Mouse (Mus musculus): ENCODE results near the gene Chic1. TPM values are rescaled to one million over a fixed set of nuclear protein-coding genes. Genes with fewer than 3 reads are reported as not detected.
A peak's percentile ranks its signal among the peaks of the same experiment; 100 is the strongest.

Gene Chic1
- polyA plus RNA-seq, 1 experiment from 2014 or later, result 0.51 TPM

DNA sequence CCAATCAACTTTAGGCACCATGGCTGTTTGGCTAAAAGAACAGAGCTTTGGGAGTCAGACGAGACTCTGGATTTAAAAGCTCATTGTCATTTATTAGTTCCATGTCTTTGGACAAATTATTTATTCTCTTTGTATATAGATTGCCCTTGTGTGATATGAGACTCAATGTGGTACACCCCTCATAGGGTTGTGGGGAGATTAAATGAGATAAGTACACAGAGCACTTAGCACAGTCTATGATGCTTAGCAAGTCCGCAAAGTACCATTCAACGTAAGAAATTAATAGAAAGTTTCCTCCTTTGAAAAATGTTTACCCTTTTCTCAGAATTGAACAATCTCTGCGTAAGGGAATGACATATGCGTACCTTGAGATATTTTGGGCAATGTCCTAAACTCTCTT is 492 bp upstream of the Chic1 start:
- Histone ChIP-seq H3K36me3 (ENCODE audit: control insufficient read depth, insufficient read depth) (no peaks in the 10 kb centered on the region), H3K9ac (ENCODE audit: low read depth, low read length) (no peak overlapping the region), H3K4me2 (ENCODE audit: low read depth, low read length) (no peak overlapping the region), H3K9me3 (replicated peaks; ENCODE audit: control insufficient read depth, low read length) (no peaks in the 10 kb centered on the region), H3K27ac (ENCODE audit: low read length) (no peak overlapping the region), H3K4me1 (ENCODE audit: control insufficient read depth, low read depth, low read length) (no peaks in the 10 kb centered on the region), H3K27me3 (ENCODE audit: control insufficient read depth, insufficient read depth, low read depth, low read length) (peaks cover 30% of the 10 kb centered on the region), H3K4me3 (ENCODE audit: low read depth, low read length) (no peak overlapping the region; the same call in 1 of the 2 replicates)
- ATAC-seq (ENCODE audit: low read depth), result no peak
- 43% methylated on average over 5 of the region's 5 CpGs for WGBS (ENCODE audit: insufficient replicate concordance)

DNA sequence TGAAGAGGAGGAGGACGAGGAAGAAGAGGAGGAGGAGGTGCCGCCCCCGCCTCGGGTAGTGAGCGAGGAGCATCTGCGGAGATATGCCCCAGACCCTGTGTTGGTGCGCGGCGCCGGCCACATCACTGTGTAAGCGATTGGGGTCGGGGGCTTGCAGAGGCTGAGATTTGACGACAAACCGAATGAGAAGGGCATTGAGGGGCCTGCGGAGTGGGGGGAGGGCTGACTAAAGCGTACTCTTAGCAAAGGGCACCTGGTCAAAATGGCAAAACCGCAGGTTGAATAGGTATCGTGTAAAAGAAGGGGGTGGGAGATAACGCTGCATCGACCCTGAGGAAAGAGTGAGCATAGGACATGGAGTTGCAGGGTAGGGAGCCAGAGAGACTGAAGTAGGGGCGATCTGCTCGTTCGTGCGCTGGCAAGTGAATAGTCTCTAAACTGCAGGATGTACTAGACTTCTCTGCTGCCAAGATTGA is 523 bp downstream of the Chic1 start:
- Histone ChIP-seq H3K27me3 (ENCODE audit: control insufficient read depth, insufficient read depth, low read depth, low read length) (peaks cover 30% of the 10 kb centered on the region), H3K27ac (ENCODE audit: low read length) (no peak overlapping the region), H3K9me3 (replicated peaks; ENCODE audit: control insufficient read depth, low read length) (no peaks in the 10 kb centered on the region), H3K4me3 (ENCODE audit: low read depth, low read length) (peak overlapping the region; percentile 41), H3K4me1 (ENCODE audit: control insufficient read depth, low read depth, low read length) (no peaks in the 10 kb centered on the region), H3K4me2 (ENCODE audit: low read depth, low read length) (peak overlapping the region; percentile 46), H3K9ac (ENCODE audit: low read depth, low read length) (no peak overlapping the region), H3K36me3 (ENCODE audit: control insufficient read depth, insufficient read depth) (no peaks in the 10 kb centered on the region)
- 12% methylated on average over 24 of the region's 24 CpGs for WGBS (ENCODE audit: insufficient replicate concordance)
- no peak for ATAC-seq (ENCODE audit: low read depth)

DNA sequence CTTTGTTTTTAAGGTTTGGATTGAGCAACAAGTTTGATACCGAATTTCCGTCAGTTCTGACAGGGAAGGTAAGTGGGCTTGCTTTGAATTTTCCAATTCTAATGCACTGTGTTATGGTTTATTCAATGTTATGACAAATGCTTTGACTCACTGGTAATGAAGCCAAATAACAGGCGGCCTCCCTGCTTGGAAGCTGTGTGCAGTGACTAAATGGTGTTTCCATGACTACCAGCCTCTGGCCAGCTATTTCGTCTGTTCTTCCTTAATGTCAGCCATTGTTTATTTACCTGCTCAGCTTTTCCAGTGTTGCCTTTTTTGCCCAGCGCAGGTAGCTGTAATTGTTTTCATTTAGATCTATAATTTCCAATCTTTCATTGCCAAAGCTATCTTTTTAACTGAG is 9.9 kb downstream of the Chic1 start:
- WGBS (ENCODE audit: insufficient replicate concordance), result 53% methylated on average over 5 of the region's 5 CpGs
- no peaks in the 10 kb centered on the region for H3K27me3 ChIP-seq (ENCODE audit: control insufficient read depth, insufficient read depth, low read depth, low read length)
- no peak overlapping the region for H3K4me3 ChIP-seq (ENCODE audit: low read depth, low read length)
- H3K27ac ChIP-seq (ENCODE audit: low read length), result no peak overlapping the region
- H3K4me1 ChIP-seq (ENCODE audit: control insufficient read depth, low read depth, low read length), result no peaks in the 10 kb centered on the region
- ATAC-seq (ENCODE audit: low read depth), result no peak
- no peaks in the 10 kb centered on the region for H3K36me3 ChIP-seq (ENCODE audit: control insufficient read depth, insufficient read depth)
- H3K4me2 ChIP-seq (ENCODE audit: low read depth, low read length), result no peak overlapping the region
- no peaks in the 10 kb centered on the region for H3K9me3 ChIP-seq (replicated peaks; ENCODE audit: control insufficient read depth, low read length)
- H3K9ac ChIP-seq (ENCODE audit: low read depth, low read length), result no peak overlapping the region

DNA sequence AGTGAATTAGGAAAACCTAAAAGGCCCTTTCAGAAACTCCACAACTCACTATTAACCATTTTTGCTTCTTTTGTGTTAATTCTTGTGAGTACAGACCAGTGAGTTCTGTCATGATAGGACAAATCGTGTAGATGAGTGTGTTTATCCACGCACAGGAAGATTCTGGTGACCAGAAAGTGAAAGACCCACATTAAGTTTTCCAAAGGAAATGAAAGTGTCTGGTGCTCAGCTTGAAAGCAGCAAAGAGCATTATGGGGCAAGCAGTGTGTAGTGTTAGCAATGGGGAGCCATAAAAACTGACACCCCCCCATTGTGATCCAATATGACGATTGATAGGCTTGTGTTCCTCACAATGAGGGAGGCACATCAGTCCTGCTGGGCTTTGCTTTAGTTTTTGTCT is 12.4 kb downstream of the Chic1 start:
- no peaks in the 10 kb centered on the region for H3K9me3 ChIP-seq (replicated peaks; ENCODE audit: control insufficient read depth, low read length)
- WGBS (ENCODE audit: insufficient replicate concordance), result 53% methylated on average over 3 of the region's 3 CpGs

DNA sequence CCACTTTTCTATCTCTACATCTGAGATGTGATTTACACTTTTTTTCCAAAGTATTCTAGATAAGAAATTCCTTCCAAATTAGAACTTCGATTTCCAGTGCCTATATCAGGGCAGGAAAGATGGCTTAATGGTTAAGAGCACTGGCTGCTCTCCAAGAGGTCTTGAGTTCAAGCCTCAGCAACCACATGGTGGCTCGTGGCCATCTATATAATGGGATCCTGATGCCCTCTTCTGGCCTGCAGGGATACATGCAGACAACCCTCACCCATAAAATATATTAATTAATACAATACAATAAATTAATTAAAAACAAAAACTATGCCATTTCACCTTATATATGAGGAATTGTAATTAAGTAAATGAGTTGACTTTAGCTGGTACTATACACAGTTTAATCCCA is 14.9 kb downstream of the Chic1 start:
- no peaks in the 10 kb centered on the region for H3K4me1 ChIP-seq (ENCODE audit: control insufficient read depth, low read depth, low read length)
- H3K36me3 ChIP-seq (ENCODE audit: control insufficient read depth, insufficient read depth), result no peaks in the 10 kb centered on the region
- no peak overlapping the region for H3K27ac ChIP-seq (ENCODE audit: low read length)
- H3K9ac ChIP-seq (ENCODE audit: low read depth, low read length), result no peak overlapping the region
- H3K4me2 ChIP-seq (ENCODE audit: low read depth, low read length), result no peak overlapping the region
- H3K9me3 ChIP-seq (replicated peaks; ENCODE audit: control insufficient read depth, low read length), result no peaks in the 10 kb centered on the region
- WGBS (ENCODE audit: insufficient replicate concordance), result 34% methylated on average over 2 of the region's 2 CpGs
- no peak for ATAC-seq (ENCODE audit: low read depth)
- H3K27me3 ChIP-seq (ENCODE audit: control insufficient read depth, insufficient read depth, low read depth, low read length), result no peaks in the 10 kb centered on the region
- H3K4me3 ChIP-seq (ENCODE audit: low read depth, low read length), result no peak overlapping the region

More for the DNA sequence above, 12.4 kb downstream of the Chic1 start:
- Histone ChIP-seq H3K4me2 (ENCODE audit: low read depth, low read length) (no peak overlapping the region), H3K4me3 (ENCODE audit: low read depth, low read length) (no peak overlapping the region), H3K36me3 (ENCODE audit: control insufficient read depth, insufficient read depth) (no peaks in the 10 kb centered on the region), H3K27ac (ENCODE audit: low read length) (no peak overlapping the region), H3K4me1 (ENCODE audit: control insufficient read depth, low read depth, low read length) (no peaks in the 10 kb centered on the region), H3K27me3 (ENCODE audit: control insufficient read depth, insufficient read depth, low read depth, low read length) (no peaks in the 10 kb centered on the region), H3K9ac (ENCODE audit: low read depth, low read length) (no peak overlapping the region)
- ATAC-seq (ENCODE audit: low read depth), result no peak

DNA sequence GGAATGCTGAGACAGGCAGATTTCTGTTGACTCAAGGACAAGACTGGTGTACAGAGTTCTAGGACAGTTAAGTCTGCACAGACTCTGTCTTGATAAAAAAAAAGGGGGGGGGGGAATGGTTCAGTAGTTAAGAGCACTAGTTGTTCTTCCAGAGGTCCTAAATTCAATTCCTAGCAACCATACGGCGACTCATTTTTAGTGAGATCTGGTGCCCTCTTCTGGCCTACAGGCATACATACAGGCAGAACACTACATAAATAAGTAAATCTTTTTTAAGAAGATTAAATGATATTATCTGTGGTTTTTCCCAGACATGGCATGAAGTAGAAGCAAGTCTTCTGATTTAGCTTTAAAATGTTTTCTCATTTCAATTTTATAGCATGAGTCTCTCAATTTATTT is 15.4 kb downstream of the Chic1 start:
- H3K36me3 ChIP-seq (ENCODE audit: control insufficient read depth, insufficient read depth), result no peaks in the 10 kb centered on the region
- ATAC-seq (ENCODE audit: low read depth), result no peak

DNA sequence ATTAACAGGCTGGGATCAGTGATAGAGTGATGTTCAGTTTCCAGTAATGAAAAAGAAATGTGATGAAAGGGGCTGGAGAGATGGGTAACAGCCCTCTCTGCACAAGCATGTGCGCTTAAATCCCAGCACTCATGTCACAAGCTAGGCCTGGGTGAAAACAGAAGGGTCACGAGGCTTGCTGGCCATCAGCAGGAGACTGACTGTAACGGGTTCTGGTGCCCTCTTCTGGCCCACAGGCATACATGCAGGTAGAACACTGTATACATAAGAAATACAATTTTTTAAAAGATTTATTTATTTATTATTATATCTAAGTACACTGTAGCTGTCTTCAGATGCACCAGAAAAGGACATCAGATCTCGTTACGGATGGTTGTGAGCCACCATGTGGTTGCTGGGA is 18.0 kb downstream of the Chic1 start:
- Histone ChIP-seq H3K27me3 (ENCODE audit: control insufficient read depth, insufficient read depth, low read depth, low read length) (peaks cover 2% of the 10 kb centered on the region; the same call in 1 of the 2 replicates), H3K27ac (ENCODE audit: low read length) (no peak overlapping the region), H3K4me3 (ENCODE audit: low read depth, low read length) (no peak overlapping the region), H3K36me3 (ENCODE audit: control insufficient read depth, insufficient read depth) (no peaks in the 10 kb centered on the region), H3K4me2 (ENCODE audit: low read depth, low read length) (no peak overlapping the region), H3K9ac (ENCODE audit: low read depth, low read length) (no peak overlapping the region), H3K9me3 (replicated peaks; ENCODE audit: control insufficient read depth, low read length) (no peaks in the 10 kb centered on the region), H3K4me1 (ENCODE audit: control insufficient read depth, low read depth, low read length) (no peaks in the 10 kb centered on the region)
- WGBS (ENCODE audit: insufficient replicate concordance), result 51% methylated on average over 5 of the region's 5 CpGs
- ATAC-seq (ENCODE audit: low read depth), result no peak

More for the DNA sequence above, 15.4 kb downstream of the Chic1 start:
- 34% methylated on average over 2 of the region's 2 CpGs for WGBS (ENCODE audit: insufficient replicate concordance)
- Histone ChIP-seq H3K27ac (ENCODE audit: low read length) (no peak overlapping the region), H3K4me3 (ENCODE audit: low read depth, low read length) (no peak overlapping the region), H3K9me3 (replicated peaks; ENCODE audit: control insufficient read depth, low read length) (no peaks in the 10 kb centered on the region), H3K9ac (ENCODE audit: low read depth, low read length) (no peak overlapping the region), H3K4me1 (ENCODE audit: control insufficient read depth, low read depth, low read length) (no peaks in the 10 kb centered on the region), H3K4me2 (ENCODE audit: low read depth, low read length) (no peak overlapping the region), H3K27me3 (ENCODE audit: control insufficient read depth, insufficient read depth, low read depth, low read length) (no peaks in the 10 kb centered on the region)

DNA sequence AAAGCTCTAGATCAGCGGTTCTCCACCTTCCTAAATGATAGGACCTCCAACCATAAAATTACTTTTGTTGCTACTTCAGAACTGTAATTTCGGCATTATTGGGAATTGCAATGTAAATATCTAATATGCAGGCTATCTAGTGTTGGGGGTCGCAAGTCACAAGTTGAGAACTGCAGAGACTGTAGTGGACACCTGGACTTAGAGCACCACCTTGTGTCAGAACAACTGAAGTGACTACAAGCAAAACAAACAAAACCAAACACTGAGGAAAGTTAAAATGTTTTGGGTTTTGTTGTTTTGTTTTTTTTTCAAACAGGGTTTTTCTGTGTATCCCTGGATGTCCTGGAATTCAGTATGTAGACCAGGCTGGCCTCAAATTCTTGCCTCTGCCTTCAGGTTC is 28.3 kb downstream of the Chic1 start:
- Histone ChIP-seq H3K4me1 (ENCODE audit: control insufficient read depth, low read depth, low read length) (no peaks in the 10 kb centered on the region), H3K36me3 (ENCODE audit: control insufficient read depth, insufficient read depth) (no peaks in the 10 kb centered on the region), H3K9me3 (replicated peaks; ENCODE audit: control insufficient read depth, low read length) (no peaks in the 10 kb centered on the region), H3K9ac (ENCODE audit: low read depth, low read length) (no peak overlapping the region), H3K4me3 (ENCODE audit: low read depth, low read length) (no peak overlapping the region), H3K4me2 (ENCODE audit: low read depth, low read length) (no peak overlapping the region), H3K27ac (ENCODE audit: low read length) (no peak overlapping the region), H3K27me3 (ENCODE audit: control insufficient read depth, insufficient read depth, low read depth, low read length) (peaks cover 3% of the 10 kb centered on the region)
- ATAC-seq (ENCODE audit: low read depth), result no peak
- 47% methylated on average over 3 of the region's 3 CpGs for WGBS (ENCODE audit: insufficient replicate concordance)

DNA sequence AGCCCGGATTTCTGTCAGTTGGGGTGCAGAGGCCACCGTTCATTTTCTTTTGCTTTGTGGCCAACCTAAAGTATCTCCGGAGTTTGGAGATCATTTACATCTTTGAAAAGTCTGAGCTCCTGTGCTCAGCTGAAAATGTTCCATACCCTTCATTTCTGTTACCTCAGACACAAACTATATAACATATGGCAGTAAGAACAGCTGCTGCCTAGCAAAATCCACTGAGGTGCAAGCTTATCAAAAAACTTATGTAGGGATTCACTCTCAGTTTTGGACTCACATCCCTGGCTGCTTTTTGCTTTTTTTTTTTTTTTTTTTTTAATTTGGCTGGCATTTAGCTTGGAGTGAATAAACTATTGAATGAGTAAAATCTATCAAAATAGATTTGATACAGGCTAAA is 31.9 kb downstream of the Chic1 start:
- no peak overlapping the region for H3K4me3 ChIP-seq (ENCODE audit: low read depth, low read length)
- H3K9ac ChIP-seq (ENCODE audit: low read depth, low read length), result no peak overlapping the region
- 60% methylated on average over 3 of the region's 3 CpGs for WGBS (ENCODE audit: insufficient replicate concordance)
- ATAC-seq (ENCODE audit: low read depth), result no peak
- H3K9me3 ChIP-seq (replicated peaks; ENCODE audit: control insufficient read depth, low read length), result no peaks in the 10 kb centered on the region
- no peak overlapping the region for H3K27ac ChIP-seq (ENCODE audit: low read length)
- no peaks in the 10 kb centered on the region for H3K4me1 ChIP-seq (ENCODE audit: control insufficient read depth, low read depth, low read length)
- H3K27me3 ChIP-seq (ENCODE audit: control insufficient read depth, insufficient read depth, low read depth, low read length), result peaks cover 3% of the 10 kb centered on the region
- no peak overlapping the region for H3K4me2 ChIP-seq (ENCODE audit: low read depth, low read length)
- no peaks in the 10 kb centered on the region for H3K36me3 ChIP-seq (ENCODE audit: control insufficient read depth, insufficient read depth)
